Mouse (Mus musculus): ENCODE results near the gene Pkn1.

The Pkn1 gene

DNA sequence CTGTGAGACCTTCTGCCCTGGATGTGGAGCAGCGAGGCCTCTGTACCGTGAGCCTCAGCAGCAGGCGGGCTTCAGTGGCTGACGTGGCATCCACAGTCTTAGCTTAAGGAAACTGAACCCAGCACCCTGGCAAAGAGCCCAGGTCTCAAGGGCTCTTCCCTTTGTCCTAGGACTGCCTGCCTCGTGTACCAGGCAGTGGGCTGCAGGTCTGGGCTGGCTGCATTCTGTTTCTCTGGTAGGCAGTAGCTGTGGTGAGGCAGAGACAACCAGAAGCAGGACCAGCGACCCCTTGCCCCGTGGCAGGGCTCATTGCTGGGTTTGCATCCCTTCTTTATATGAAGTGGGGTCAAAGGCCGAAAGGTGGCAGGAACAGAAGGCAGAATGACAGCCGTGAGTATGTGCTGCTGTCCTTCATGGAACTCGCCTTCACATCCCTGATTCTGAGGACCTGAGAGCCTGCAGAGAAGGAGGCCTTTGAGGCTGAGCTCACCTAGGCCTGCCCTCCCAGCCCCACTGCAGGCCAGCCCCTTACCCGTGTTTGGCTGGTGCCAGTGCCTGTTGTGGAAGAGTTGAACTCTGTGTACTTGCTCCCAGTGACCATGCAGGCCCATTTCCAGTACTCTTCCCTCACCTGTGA, 24.6 kb upstream of the Pkn1 start:
- DNase-seq: peak; percentile 25 to 30

DNA sequence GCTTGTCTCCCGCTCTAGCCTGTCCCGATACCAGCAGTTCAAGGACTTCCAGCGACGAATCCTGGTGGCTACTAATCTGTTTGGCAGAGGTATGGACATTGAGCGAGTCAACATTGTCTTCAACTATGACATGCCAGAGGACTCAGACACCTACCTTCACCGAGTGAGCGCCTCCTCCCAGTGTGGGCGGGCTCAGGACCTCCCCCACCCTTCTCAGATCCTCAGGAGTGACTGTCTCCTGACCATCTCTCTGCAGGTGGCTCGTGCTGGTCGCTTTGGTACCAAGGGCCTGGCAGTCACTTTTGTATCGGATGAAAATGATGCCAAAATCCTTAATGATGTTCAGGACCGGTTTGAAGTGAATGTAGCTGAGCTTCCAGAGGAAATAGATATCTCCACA, 23.7 kb upstream of the Pkn1 start:
- peak; percentile 36 to 42 for DNase-seq

DNA sequence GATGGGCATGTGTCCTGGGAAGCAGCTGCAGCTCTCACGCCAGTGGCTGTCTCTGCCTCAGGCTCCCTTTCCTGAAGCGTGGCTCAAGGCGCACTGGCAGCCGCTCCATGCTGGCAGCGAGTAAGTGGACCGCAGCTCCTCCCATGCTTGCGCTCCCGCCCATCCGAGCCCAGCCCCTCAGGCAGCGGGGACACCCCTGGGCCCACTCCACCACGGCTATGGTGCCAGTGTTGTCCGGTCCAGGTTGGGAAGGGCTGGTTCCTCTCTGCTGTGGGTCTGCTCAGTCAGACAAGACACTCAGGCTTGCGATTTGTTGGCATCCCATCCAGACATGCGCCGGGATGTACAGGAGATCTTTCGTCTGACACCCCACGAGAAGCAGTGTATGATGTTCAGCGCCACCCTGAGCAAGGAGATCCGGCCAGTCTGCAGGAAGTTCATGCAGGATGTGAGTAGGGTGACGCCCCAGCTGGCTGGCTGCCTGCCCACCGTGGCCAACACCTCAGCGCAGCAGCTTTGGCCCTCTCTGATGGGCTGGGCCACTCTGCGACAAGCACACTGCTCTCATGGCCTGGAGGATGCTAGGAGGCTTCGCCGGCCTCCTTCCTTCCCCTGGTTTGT, 22.5 kb upstream of the Pkn1 start:
- DNase-seq: peak; percentile 58 to 59

DNA sequence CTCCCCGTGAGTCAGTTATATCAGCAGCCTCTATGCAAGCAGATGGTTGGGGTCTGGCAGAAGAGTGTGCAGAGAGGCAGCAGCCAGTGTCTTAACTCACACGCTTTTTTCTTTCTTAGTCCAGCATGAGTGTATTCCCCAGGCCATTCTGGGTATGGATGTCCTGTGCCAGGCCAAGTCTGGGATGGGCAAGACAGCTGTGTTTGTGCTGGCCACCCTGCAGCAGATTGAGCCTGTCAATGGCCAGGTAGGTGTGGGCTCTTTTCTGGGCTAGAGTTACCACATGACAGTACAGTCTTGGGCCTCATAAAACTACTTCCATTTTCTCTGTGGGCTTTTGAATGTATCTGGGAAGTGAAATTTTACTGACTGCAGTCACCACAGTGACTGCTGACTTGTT, 20.7 kb upstream of the Pkn1 start:
- peak; percentile 15 to 22 for DNase-seq

DNA sequence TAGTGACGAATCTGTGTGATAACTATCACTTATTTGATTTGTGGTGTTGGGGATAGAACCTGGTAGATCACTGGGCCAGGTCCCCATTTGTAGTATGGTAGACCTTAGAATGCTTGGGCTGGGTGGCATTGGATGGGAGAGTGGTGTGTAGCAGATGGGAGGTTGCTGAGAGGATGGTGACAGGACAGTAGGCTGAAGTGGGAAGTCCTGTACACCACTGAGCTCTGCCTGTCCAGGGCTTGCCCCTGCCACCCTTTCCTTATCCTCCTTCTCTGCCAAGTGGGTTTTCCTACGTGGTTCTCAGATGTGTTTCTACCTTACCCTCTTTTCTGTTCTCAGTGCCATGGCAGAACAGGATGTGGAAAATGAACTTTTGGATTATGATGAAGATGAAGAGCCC, 20.1 kb upstream of the Pkn1 start:
- peak; percentile 17 to 18 for DNase-seq

DNA sequence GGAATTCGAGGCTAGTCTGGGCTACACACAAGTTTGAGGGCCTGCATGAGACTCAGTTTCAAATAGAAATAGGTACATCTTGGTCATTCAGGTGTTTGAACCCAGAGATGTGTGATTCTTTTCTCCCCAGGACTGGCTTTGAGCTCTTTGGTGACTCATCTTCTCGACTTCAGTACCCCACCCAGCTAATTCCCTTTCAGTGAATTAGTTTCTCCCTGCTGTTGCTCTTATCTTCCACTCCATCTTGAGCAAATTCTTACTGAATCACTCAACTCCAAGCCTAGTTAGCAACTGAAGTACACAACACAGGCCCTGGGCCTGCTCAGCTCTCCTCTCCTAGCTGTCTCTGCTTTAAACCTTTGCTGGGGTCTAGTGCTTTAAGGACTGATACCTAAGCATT, 17.6 kb upstream of the Pkn1 start:
- no peak for DNase-seq

DNA sequence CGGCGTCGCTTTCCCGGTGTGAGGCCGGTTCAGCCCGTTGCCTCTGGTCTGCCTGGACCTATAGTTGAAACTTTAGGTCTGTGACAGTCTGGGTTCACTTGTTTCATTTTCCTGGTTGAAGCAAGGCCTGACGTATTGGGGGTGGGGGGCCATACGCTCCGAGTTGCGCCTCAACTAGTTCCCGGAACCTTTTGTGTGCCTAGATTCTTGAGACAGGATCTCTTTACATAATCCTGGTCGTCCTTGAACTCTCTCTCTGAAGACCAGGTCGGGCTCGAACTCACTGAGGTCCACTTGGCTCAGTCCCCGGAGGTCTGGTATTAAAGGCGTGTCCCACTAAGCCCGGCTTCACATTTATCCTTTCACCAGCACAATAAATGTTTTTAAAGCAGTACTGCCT, 16.8 kb upstream of the Pkn1 start:
- no peak for DNase-seq

DNA sequence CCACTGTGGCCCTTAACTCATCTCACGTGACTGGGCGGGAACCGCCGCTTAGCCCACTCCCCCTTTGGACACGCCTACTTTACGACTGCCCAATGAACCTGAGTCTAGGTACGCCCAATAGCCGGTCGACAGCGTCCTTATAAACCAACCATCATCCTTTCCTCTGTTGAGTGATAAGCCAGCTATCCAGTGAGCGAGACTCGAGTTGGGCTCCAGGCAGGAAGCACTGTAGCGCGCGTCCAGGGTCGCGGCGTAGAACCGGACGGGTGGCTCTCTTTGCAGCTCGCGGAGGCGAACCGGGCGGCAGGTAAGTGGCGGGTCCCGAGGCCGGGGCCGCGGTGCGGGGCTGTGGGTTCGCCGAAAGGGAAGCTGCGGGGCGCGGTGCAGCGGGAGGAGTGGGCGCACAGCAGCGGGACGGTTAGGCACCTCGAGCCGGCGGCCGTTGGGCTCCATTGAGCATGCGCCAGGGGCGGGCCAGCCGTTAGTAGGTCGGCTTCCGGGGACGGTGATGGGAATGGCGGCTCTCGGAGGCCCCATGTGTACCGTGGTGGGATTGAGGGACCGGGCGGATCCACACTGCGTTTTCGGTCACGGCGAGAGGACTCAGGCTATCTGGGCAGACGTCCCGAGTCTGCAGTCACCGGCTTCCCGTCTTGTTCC, 16.2 kb upstream of the Pkn1 start, which contains the start of gene Ddx39:
TSS of gene Ddx39 (plus strand) at position 147 of the 660 bp plus-strand sequence.
- DNase-seq: peak; percentile 97 to 98

DNA sequence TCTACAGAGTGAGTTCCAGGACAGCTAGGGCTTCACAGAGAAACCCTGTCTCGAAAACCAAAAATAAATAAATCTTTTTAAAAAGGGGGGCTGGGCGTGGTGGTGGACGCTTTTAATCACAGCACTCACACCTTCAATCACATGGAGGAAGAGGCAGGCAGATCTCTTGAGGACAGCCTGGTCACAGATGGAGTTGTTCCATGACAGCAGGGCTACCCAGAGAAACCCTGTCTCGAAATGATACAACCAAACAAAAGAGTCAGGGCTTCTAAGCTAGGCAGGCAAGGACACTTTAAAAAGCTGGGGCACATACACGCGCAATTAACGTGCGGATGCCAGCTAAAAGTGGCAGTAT, 15.7 kb upstream of the Pkn1 start:
- DNase-seq: no peak

DNA sequence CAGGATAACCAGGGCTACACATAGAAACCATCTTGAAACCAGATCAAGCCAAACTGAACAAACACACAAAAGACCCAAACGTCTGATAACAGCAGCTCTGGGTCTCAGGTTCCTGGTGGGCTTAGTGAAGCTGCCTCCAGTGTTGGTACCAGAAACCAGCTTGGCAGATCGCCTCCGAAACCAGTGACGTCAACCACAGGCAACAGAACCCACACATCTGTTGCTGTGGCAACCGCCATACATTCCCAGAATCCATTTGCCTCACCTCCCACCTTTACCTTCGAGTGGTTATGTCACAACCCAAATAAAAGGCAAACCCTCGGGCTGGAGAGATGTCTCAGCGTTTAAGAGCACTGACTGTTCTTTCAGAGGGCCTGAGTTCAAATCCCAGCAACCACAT, 8.6 kb upstream of the Pkn1 start:
- no peak for DNase-seq

DNA sequence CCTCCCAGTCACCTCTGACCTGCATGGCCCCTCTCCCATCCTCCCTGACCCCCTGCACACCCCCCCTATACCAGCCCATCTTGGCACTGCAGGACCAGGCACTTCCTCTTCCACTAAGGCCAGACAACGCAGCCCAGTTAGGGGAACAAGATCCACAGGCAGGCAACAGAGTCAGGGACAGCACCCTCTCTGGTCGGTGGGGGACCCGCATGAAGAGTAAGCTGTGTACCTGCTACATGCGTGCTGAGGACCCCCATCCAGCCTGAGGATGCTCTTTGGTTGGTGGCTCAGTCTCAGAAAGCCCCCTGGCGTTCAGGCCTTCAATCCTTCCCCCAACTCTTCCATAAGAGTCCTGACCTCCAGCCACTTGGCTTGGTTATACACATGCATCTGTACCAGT, 7.4 kb upstream of the Pkn1 start:
- no peak for DNase-seq

DNA sequence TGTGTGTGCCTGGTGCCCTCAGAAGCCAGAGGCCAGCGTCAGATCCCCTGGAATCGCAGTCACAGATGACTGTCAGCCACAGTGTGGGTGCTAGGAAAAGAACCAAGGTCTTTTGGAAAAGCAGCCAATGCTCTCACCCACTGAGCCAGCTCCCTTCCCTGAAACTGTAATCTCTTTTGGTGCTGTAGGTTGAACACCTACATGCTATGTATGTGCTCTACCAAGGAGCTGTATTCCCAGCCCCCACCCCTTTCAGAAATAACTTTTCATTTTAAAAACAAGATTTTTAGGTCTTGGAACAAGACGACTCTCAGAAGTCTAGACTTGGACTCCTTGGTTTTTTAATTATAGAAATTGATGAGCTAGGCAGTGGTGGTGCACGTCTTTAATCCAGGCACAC, 4.4 kb upstream of the Pkn1 start:
- DNase-seq: no peak

DNA sequence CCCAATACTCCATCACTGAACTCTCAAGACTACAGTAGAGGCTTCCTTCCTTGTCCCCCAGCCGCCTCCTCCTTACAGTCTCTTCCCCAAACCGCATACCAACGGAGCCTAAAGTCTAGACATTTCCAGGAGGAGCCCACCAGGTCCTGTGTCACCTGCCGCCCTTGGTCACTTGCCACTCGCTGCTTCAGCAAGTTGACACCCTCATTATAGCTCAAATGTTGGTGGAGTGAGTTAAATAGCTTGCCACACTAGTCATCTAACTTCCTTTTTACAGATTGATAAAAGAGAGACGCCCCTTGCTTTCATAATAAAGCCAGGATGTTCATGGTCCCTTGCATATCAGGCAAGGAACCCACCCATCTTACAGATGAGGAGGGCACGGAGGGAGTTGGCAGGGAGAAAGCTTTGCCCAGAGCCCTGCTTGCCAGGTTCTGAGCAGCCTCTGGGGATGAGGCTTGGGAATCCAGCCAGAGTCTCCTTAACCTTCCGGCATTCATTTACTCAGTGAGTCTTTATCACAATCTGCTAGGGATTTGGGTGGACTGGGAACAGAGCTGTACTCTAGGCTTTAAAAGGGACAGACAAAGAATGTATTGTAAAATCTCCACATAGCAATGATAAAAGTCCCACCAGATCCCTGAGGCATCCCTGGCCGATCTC, 1.6 kb upstream of the Pkn1 start:
- DNase-seq: no peak

DNA sequence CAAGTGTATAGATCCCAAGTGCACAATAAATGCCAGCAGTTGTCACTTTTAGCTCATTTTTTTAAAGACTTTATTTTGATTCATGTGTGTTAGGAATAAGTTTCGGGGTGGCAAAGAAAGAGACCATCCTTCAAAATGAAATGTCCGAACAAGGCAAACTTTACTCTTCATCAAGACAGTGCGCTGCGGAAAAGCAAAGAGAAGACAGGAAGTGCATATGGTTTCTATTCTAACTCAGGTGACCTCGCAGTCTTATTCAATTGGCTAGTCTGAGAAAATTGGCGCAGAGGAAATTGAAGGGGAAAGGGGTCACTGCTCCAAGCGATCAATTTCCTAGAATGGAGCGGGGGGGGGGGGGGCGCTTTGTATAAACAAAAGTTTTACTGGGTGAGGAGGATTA, 587 bp upstream of the Pkn1 start:
- DNase-seq: peak; percentile 52 to 57

DNA sequence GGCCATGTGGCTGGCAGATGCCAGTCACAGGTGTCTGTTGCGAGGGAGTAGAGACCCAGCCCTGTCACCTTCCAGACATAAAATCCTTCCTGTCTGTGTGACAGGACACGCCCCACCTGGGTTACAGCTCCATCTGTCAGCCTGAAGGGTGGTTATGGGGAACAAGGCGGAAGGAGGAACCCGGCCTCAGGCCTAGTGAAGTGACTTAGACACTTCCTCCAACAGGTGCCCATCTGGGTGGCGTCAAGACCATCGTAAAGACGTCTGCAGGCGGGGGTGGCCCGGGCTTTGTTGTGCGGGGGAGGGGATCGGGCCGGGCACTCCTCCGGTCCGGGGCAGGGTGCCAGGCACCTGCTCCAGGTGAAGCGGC, 703 bp downstream of the Pkn1 start:
- peak; percentile 80 to 86 for DNase-seq

DNA sequence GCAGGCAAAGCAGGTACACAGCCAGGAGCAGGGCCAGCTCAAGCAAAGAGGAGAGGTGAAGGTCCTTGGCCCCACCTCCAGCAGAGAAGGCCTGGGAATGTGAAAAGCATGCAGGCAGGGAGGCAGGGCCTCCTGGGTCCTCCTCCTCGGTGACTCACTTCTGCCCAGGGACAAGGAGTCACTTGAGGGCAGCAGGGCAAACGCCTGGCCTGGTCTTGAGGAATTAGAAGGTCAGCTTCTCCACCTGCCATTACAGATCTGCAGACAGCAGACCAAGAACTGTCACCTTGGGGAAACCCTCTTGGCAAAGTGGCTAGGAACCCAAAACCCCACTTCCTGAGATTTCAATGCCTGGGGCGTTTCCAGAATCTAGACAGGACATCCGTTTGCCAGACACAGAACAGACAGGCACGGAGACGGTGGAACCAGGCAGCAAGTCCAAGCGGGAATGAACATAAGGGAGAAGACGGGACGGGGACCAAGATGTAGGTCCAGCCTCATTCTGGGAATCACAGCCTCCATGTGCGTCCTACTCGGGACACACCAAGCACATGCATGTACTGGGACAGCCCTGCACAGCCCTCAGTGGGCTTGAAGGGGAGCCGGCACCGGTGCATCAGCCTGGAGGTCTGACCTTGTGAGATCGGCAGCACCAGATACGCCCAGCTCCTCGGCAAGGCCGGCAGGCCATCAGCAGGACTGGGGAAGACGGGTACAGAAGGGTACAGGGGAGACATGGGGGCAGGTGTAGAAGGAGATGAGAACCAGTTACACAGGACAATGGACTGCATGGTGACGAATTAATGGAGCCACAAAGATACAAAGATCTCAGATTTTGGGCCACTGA, 1.4 kb downstream of the Pkn1 start:
- no peak for DNase-seq

DNA sequence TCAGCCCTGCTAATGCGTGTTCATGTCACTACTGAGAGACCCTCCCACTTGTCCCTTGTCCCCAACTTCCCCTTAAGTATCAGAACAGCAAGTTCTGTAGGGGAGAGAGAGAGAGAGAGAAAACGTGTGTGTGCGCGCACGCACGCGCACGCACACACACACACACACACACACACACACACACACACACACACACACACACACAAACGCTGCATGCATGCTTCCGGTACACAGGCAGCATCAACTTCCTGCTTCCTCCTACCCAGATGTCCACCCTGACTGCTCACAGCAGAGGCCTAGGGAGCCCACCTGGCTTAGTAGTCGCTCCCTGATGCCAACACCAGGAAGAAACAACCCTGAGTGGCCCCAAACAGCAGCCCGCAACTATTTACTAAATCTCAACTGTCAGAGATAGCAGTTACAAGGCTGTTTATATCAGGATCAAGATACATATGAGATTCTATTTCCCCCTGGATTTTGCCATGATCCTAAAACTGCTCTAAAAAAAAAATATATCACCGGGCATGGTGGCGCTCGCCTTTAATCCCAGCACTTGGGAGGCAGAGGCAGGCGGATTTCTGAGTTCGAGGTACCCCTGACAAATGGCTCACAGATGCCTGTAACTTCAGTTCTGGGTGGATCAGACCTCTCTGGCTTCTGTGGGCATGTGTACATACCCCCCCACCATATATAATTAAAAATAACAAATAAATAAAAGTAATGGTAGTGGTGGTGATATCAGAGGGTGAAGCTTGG, 3.5 kb downstream of the Pkn1 start:
- peak; percentile 65 to 73 for DNase-seq

DNA sequence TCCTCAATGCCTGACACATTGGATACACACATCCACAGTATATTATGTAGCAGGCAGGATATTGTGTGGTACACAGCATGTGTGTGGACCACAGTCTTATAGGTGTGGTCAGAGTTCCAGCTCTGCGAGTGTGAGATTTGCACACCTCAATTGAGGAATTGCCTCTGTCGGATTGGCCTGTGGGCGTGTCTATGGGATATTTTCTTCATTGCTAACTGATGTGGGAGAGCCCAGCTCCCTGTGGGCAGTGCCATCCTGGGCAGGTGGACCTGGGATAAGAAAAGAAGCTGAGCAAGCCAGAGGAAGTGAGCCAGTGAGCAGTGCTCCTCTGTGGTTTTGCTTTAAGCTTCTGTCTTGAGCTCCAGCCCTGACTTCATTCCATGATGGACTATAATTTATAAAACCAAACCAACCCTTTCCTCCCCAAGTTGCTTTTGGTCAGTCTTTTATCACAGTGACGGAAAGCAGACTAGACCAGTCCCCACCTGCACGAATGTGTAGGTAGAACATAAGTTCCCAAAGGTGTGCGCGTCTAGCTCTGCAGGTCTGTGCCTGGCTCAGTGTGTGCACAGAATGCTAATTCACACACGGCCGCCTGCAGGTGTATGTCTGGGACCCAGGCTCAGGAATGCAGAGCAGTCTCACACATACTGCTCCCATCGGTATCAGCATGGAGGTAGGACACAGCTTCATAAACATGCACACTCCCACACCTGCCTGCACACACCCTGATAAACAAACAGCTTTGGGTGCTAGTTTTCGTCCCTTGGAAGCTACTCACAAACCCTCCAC, 4.4 kb downstream of the Pkn1 start:
- no peak for DNase-seq

DNA sequence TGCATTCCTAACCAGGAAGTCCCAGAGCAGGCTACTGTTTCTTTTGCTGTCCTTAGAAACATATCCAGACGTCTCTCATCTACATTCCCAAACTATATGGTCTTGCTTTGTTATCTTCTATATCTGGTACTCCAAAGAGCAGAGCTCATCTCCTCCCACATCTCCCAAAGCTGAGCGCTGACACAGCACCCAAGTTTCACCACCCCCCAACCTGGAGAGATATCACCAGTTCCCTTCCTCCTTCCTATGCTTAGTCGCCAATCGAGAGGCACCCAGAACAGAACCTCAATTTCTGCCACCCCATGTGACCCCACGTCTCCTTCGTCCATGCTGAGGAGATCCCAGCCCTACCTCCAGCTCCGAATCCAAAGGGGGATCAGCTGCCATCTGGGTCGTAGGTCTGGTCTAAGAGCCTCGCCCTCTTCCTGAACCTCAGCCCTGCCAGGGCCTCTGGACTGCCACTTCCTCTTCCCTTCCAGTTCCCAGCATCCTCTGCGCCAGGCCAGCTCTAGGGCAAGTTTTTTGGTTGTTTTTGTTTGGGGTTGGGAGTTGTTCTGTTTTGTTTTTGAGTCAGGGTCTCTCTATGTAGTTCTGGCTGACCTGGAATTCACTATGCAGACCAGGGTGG, 5.3 kb downstream of the Pkn1 start:
- peak in 1 of 2 experiments; percentile 36 for DNase-seq

DNA sequence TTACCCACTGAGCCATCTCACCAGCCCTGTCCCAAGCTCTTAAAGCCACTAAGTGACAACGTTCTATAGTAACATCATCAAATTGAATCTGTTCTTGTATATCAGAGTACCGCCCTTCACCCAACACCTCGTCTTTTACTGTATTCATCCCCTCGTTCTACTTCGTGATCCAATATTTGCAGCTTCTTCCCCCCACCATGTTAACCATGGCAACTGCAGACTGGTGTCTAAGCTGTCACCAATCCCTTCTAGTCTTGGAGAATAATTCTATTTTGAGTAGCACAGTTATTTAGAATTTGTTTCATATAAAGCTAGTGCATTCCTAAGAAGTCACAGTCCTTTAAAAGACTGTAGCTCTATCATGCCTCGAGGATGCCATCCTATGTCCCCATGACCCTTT, 9.7 kb downstream of the Pkn1 start:
- no peak for DNase-seq

DNA sequence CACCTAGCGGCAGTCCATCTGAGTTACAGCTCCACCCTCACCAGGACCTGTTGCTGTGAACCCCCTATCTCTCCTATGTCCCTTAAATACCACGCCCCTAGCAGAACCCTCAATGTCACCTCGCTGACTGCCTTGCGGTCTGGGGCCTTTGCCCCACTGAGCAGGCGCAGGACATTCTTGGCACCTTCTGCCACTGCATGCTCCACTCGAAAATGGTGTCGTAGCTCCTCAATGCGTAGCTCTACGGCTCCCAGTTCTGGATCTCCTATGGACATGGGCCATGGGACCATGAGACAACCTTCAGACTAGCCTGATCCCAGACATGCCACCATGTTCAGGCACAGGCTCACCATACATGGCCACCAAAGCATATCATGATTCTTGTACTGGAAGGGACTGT, 14.5 kb downstream of the Pkn1 start:
- DNase-seq: no peak
